Mouse (Mus musculus) myocyte (in vitro differentiated cells): ENCODE data around the gene Hoxa2. TPM values are rescaled to one million over a fixed set of nuclear protein-coding genes. Genes with fewer than 3 reads are reported as not detected.

ENCODE experiments used
- H3K27me3 ChIP-seq: one replicate; pipeline ENCODE4 v1.6.1; 2011; ENCODE audit not compliant: control insufficient read depth, insufficient read depth, insufficient read length
- H3K36me3 ChIP-seq: one replicate; pipeline ENCODE4 v1.6.1; 2011; ENCODE audit not compliant: control insufficient read depth, insufficient read depth
- H3K4me2 ChIP-seq: one replicate; pipeline ENCODE4 v1.6.1; 2011; ENCODE audit warnings: low read depth, control low read depth
- H3K4me3 ChIP-seq: one replicate; pipeline ENCODE4 v1.5.1; 2011; ENCODE audit warnings: mild to moderate bottlenecking, control low read depth, moderate library complexity
- H3K79me2 ChIP-seq: one replicate; pipeline ENCODE4 v1.6.1; 2011; ENCODE audit not compliant: control insufficient read depth, insufficient read depth
- H3ac ChIP-seq: one replicate; pipeline ENCODE4 v1.6.1; 2011; ENCODE audit not compliant: control insufficient read depth, insufficient read length
- CEBPB ChIP-seq: IDR thresholded peaks from 2 replicates; pipeline ENCODE4 v1.6.1; 2011; ENCODE audit warnings: mild to moderate bottlenecking, moderate library complexity; ENCODE audit not compliant: poor library complexity, insufficient read depth, severe bottlenecking
- E2F4 ChIP-seq: IDR thresholded peaks from one replicate; pipeline ENCODE4 v1.6.1; 2011; ENCODE audit warnings: mild to moderate bottlenecking, control low read depth, moderate library complexity; ENCODE audit not compliant: insufficient read depth
- MAX ChIP-seq: IDR thresholded peaks from one replicate; pipeline ENCODE4 v1.6.1; 2011; ENCODE audit warnings: low read depth, mild to moderate bottlenecking, control low read depth
- MYOD1 ChIP-seq, 3 experiments: IDR thresholded peaks; one replicate each; pipeline ENCODE4 v1.6.1; 2011; ENCODE audit warnings: control low read depth in 2 of 3, low read depth in 2 of 3, mild to moderate bottlenecking in 2 of 3, moderate library complexity in 1 of 3; ENCODE audit not compliant: insufficient read length in 2 of 3, control insufficient read depth in 1 of 3
- MYOG ChIP-seq, 3 experiments: IDR thresholded peaks; one replicate each; pipeline ENCODE4 v1.6.1; 2011; ENCODE audit warnings: control low read depth in 2 of 3, low read depth in 2 of 3, mild to moderate bottlenecking in 2 of 3; ENCODE audit not compliant: insufficient read length in 2 of 3, control insufficient read depth in 1 of 3, insufficient read depth in 1 of 3
- POLR2A ChIP-seq: IDR thresholded peaks from one replicate; pipeline ENCODE4 v1.6.1; 2011; ENCODE audit warnings: low read depth, mild to moderate bottlenecking, control low read depth, moderate library complexity; ENCODE audit not compliant: insufficient read length
- POLR2AphosphoS2 ChIP-seq: IDR thresholded peaks from one replicate; pipeline ENCODE4 v1.6.1; 2011; ENCODE audit warnings: low read depth, control low read depth; ENCODE audit not compliant: insufficient read length
- REST ChIP-seq: IDR thresholded peaks from one replicate; pipeline ENCODE4 v1.6.1; 2011; ENCODE audit warnings: mild to moderate bottlenecking, control low read depth, moderate library complexity; ENCODE audit not compliant: insufficient read depth, insufficient read length
- SRF ChIP-seq: IDR thresholded peaks from one replicate; pipeline ENCODE4 v1.6.1; 2011; ENCODE audit warnings: low read depth; ENCODE audit not compliant: control insufficient read depth, insufficient read length
- TCF12 ChIP-seq: IDR thresholded peaks from one replicate; pipeline ENCODE4 v1.6.1; 2011; ENCODE audit warnings: mild to moderate bottlenecking, control low read depth; ENCODE audit not compliant: poor library complexity, insufficient read depth, severe bottlenecking
- TCF3 ChIP-seq: IDR thresholded peaks from one replicate; pipeline ENCODE4 v1.6.1; 2011; ENCODE audit warnings: low read depth, control low read depth; ENCODE audit not compliant: insufficient read length
- USF1 ChIP-seq: IDR thresholded peaks from one replicate; pipeline ENCODE4 v1.6.1; 2011; ENCODE audit warnings: low read depth, mild to moderate bottlenecking, control low read depth, moderate library complexity
- polyA plus RNA-seq: library from polyadenylated mRNA; unstranded; fragments of >200 nt; fragmentation: generic; extraction: Trizol; gene quantifications from one replicate; pipeline ENCODE4 v1.2.1, GENCODE M21; 2012; ENCODE audit warnings: missing spikeins

Hoxa2 gene
- polyA plus RNA-seq, 1 experiment, result 0.32 TPM

DNA sequence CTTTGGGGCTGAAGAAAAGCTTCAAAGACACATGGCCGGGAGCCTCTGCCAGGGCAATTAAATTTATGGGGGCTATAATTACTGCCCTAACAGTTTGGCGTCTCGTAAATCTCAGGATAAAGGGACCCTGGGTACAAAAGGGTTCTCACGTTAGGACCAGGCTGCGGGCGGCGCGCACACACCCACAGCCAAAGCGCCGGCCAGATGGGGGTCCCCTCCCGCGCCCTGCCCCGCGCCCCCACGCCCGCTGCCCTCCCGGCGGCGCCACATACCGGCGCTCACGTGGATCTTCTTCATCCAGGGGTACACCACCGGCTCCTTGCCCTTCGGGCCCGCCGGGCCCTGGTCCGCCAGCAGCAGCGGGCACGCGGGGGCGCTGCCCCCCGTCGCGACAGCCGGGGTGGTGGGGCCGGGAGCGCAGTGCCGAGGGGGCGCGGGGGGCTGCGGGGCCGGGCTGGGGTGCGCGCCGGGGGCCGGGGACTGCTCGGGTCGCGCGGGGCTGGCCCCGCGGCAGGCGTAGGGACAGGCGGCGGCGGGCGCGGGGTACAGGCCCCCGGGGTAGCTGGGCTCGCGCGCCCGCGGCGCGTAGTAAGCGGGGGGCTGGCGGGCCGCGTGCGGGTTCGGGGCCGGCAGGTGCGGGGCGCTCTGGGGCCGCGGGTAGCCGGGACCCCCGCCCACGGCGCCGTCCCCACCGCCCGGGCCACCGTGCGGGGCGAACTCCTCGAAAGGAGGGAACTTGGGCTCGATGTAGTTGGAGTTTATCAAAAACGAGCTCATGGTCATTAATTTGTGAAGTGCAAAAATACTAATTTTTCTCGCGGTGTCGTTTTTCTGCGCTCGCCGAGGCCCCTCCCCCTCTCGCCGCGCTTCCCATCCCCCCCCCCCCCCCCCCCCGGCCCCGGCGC is 26.5 kb upstream of the Hoxa2 start, which contains the start of gene Hoxa4:
TSS of gene Hoxa4 (minus strand) at position 848 of the 905 bp plus-strand sequence.
- Histone ChIP-seq H3K27me3 (no peaks in the 10 kb centered on the region), H3K79me2 (peaks cover 4% of the 10 kb centered on the region), H3K4me3 (peak within 1 kb of the TSS; percentile 47), H3K4me2 (peak within 1 kb of the TSS; percentile 84), H3ac (peak within 1 kb of the TSS; percentile 0), H3K36me3 (no peaks in the 10 kb centered on the region)
- no peak for TF ChIP-seq POLR2AphosphoS2
- no peak for TF ChIP-seq TCF12
- TF ChIP-seq SRF, result no peak
- no peak for TF ChIP-seq TCF3
- TF ChIP-seq REST, result no peak
- no peak for TF ChIP-seq MYOG (IDR thresholded peaks at IDR 0.05; ENCODE audit: control insufficient read depth in 1 of 3, insufficient read depth in 1 of 3, insufficient read length in 2 of 3, low read depth in 2 of 3)
- no peak for TF ChIP-seq MYOD1 (IDR thresholded peaks at IDR 0.05; ENCODE audit: control insufficient read depth in 1 of 3, insufficient read length in 2 of 3, low read depth in 2 of 3)
- TF ChIP-seq CEBPB, result no peak
- TF ChIP-seq POLR2A, result no peak
- no peak for TF ChIP-seq MAX

DNA sequence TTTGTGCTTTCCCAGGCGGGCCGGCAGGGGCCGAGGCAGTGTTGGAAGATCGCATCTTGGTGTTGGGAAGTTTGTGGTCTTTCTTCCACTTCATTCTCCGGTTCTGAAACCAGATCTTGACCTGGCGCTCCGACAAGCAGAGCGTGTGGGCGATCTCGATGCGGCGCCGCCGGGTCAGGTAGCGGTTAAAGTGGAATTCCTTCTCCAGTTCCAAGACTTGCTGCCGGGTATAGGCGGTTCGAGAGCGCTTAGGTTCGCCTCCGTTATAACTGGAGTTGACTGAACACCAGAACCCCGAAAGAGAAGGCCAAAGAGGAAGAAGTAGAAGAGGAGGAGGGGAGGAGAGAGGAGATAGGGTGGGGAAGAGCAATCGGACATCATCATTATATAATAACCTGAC is 25.8 kb upstream of the Hoxa2 start:
- Histone ChIP-seq H3K4me2 (peak overlapping the region; percentile 12), H3K4me3 (no peak overlapping the region), H3K36me3 (no peaks in the 10 kb centered on the region), H3K27me3 (no peaks in the 10 kb centered on the region), H3ac (no peak overlapping the region), H3K79me2 (peaks cover 4% of the 10 kb centered on the region)
- TF ChIP-seq SRF (no peak), CEBPB (no peak), MAX (no peak), POLR2A (no peak), USF1 (no peak)

DNA sequence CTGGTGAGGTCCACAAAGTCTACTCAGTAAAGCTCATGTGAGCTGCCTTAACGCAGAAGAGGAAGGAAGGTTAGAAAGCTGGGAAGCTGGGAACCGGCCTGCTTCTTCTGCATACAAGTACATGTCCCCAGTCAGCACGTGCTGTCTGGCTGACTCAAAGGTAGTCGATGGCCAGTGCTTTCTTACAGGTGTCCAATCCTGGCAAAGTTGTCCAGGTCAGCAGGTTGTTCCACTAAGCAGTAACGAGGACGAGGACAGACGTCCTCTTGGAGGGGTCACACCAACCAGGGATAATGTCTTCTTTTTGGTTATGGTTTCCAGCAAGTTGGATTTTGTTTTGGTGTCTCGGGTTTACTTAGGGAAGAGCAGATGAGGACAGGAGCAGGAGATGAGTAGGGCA is 25.3 kb upstream of the Hoxa2 start:
- no peaks in the 10 kb centered on the region for H3K27me3 ChIP-seq

DNA sequence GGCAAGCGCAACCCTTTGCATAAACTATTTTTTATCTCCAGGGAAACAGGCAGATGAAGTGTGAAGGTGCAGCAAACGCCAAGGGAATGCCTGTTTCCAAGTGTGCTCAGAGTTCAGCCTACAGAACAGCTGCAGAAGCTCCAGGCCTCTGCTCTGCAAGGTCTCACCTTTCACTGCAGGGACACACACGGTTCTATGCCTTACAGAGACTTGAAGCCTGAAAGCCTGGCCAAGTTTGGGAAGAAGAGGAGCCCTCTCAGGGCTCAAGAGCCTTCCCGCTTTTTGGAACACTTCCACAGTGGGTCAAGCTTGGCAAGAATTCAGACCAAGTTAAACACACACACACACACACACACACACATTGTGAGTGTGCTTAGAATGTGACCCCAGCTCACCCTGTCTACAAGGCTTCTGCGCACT is 24.6 kb upstream of the Hoxa2 start:
- Histone ChIP-seq H3K36me3 (no peaks in the 10 kb centered on the region), H3ac (no peak overlapping the region), H3K27me3 (no peaks in the 10 kb centered on the region), H3K4me3 (no peak overlapping the region), H3K79me2 (peaks cover 4% of the 10 kb centered on the region), H3K4me2 (no peak overlapping the region)
- TF ChIP-seq MYOG (IDR thresholded peaks at IDR 0.05; ENCODE audit: control insufficient read depth in 1 of 3, insufficient read depth in 1 of 3, insufficient read length in 2 of 3, low read depth in 2 of 3), result peak; percentile 37 to 80 (median 59)
- no peak for TF ChIP-seq POLR2A
- TF ChIP-seq SRF, result no peak
- TF ChIP-seq CEBPB, result no peak
- peak in 2 of 3 experiments; percentile 55 to 70 for TF ChIP-seq MYOD1 (IDR thresholded peaks at IDR 0.05; ENCODE audit: control insufficient read depth in 1 of 3, insufficient read length in 2 of 3, low read depth in 2 of 3)
- no peak for TF ChIP-seq TCF3
- TF ChIP-seq REST, result no peak

More for the DNA sequence above, 25.3 kb upstream of the Hoxa2 start:
- Histone ChIP-seq H3K4me3 (no peak overlapping the region), H3K79me2 (peaks cover 4% of the 10 kb centered on the region), H3K36me3 (no peaks in the 10 kb centered on the region), H3ac (no peak overlapping the region), H3K4me2 (no peak overlapping the region)
- no peak for TF ChIP-seq TCF3
- no peak for TF ChIP-seq REST
- no peak for TF ChIP-seq SRF
- TF ChIP-seq TCF12, result no peak
- TF ChIP-seq MYOD1 (IDR thresholded peaks at IDR 0.05; ENCODE audit: control insufficient read depth in 1 of 3, insufficient read length in 2 of 3, low read depth in 2 of 3), result no peak
- no peak for TF ChIP-seq POLR2AphosphoS2
- TF ChIP-seq USF1, result no peak
- no peak for TF ChIP-seq CEBPB
- no peak for TF ChIP-seq MYOG (IDR thresholded peaks at IDR 0.05; ENCODE audit: control insufficient read depth in 1 of 3, insufficient read depth in 1 of 3, insufficient read length in 2 of 3, low read depth in 2 of 3)
- no peak for TF ChIP-seq E2F4
- TF ChIP-seq POLR2A, result no peak
- TF ChIP-seq MAX, result no peak

DNA sequence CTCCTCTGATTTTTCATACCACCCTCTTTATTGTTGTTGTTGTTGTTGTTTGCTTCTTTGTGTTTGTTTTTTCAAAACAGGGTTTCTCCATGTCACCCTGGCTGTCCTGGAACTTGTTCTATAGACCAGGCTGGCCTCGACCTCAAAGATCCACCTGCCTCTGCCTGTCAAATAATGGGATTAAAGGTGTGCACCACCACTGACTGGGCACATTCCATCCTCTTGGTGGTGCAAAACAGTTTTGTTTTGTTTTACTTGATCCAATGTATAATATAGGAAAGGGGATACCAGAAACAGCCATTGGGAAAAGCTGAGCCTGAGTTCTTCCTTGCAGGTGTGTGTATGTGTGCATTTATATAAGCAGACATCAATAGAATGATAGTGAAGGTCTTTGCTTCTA is 21.9 kb upstream of the Hoxa2 start:
- TF ChIP-seq E2F4, result no peak
- no peak for TF ChIP-seq POLR2AphosphoS2
- no peak for TF ChIP-seq REST
- TF ChIP-seq MYOD1 (IDR thresholded peaks at IDR 0.05; ENCODE audit: control insufficient read depth in 1 of 3, insufficient read length in 2 of 3, low read depth in 2 of 3), result peak in 2 of 3 experiments; percentile 21 to 64
- no peak for TF ChIP-seq POLR2A
- H3K4me2 ChIP-seq, result no peak overlapping the region
- no peak overlapping the region for H3K4me3 ChIP-seq
- no peak overlapping the region for H3ac ChIP-seq
- no peaks in the 10 kb centered on the region for H3K27me3 ChIP-seq
- no peaks in the 10 kb centered on the region for H3K36me3 ChIP-seq
- H3K79me2 ChIP-seq, result no peaks in the 10 kb centered on the region
